Mouse (Mus musculus) layer of hippocampus, postnatal 10 days (tissue): ENCODE measurements around the gene Rpl34. TPM values are rescaled to one million over a fixed set of nuclear protein-coding genes. Genes with fewer than 3 reads are reported as not detected.

Experiments used
- DNase-seq, 2 experiments: peaks; one replicate each; pipeline ENCODE4 v3.0.0; 2021; ENCODE audit warnings: low spot score in 2 of 2
- total RNA-seq, 2 experiments: library from RNA; stranded (reverse); gene quantifications; 2 replicates each; pipeline ENCODE4 v1.2.3; 2021

The Rpl34 gene
- total RNA-seq, 2 experiments from 2014 or later = 355 to 393 TPM

DNA sequence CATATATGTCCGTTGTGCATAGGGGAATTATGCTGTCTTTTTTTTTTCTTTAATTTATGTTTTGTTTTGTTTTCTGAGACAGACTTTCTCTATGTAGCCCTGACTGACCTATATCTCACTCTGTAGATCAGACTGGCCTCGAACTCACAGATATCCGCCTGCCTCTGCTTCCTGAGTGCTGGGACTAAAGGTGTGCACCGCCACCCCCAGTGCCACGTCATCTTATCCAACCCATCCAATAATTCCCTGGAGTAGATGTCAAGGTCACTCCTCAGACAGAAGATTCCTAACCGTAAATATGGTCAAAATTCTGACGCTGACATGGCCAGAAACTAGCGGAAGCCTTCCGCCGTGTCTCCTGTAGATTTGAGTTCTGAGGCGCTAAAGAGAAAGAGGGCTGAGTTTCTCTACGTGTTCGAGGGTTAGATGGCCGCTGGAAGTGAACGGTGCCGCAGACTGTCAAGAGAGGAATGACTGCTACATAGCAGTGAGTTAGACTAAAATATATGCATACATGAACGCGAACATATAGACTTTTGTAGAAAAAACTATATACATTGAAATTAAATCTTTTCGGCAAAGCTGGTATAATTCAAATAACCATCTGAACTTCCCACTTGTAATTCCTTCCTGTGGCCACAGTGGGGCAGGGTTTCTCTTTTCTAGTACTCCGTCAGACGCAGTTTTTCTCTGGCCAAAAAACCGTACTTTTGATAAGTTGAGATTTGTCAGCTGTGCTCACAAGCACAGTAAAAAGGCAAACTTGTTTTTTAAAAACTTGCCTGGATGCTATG lies 15.2 kb downstream of the Rpl34 start:
- DNase-seq = peak; percentile 74 to 83

DNA sequence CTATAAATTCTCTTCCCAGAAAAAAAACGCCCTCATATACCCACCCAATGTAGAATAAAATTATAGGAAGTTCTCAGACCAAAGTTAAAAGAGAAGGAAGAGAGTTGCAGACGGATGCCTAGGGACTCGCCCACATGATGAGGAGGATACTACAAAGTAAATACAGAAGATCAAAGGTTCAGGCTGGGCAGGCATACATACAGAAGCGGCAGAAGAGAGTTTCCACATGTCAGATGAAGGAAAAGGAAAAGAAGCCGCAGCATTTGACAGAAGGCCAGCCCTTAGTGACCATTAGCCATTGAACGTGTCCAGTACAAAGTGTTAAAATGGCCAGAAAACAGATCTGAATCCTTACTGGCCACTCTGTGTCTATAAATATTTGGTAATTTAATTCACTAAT lies 17.3 kb downstream of the Rpl34 start:
- DNase-seq = no peak

DNA sequence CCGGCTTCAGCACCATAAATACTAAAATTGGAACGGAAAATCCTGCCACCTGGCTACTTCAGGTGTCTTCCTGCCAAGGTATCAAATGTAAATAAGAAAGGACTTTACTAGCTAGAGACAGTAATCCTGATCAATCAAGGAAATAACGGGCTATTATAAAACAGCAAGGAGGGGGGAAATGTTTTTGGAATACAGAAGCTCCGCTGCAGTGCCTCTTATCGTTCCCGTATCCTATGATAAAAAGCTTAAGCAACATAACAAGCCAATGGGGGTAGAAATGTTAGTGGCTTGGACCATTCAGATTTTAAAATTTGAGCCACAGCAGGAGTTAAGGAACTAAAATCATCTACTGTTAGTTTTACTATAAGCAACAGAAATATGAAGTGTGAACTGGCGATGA lies 20.1 kb downstream of the Rpl34 start:
- no peak for DNase-seq

GRCm38 (mm10) chr3:130708967-130709924 lies 21.0 kb downstream of the Rpl34 start, which contains the start of gene Ostc:
Ostc (minus strand) TSS chr3:130709444.
- DNase-seq = peak; percentile 92 to 94

DNA sequence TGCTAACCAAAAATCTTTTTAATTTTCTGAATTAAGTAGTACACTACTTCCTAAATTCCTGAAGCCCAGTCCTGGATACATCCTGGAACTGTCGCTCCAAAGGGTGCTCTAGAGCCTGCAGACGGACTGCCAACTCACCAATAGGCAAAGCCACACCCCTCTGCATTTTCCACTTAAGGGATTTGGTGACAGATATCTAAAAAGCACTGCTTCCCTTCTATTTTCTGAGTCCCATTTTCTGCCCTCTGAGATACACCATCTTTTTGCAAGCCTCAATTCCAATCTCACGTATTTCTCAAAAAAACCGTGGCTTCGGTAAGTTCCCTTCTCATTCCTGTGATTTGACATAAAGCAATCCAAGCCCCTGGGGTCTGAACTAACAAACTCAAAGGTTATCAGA lies 21.7 kb downstream of the Rpl34 start:
- no peak for DNase-seq

GRCm38 (mm10) chr3:130702289-130702688 lies 27.9 kb downstream of the Rpl34 start:
- no peak for DNase-seq

- DNase-seq = no peak
Observed at GRCm38 (mm10) chr3:130697622-130698021, 32.6 kb downstream of the Rpl34 start.

DNA sequence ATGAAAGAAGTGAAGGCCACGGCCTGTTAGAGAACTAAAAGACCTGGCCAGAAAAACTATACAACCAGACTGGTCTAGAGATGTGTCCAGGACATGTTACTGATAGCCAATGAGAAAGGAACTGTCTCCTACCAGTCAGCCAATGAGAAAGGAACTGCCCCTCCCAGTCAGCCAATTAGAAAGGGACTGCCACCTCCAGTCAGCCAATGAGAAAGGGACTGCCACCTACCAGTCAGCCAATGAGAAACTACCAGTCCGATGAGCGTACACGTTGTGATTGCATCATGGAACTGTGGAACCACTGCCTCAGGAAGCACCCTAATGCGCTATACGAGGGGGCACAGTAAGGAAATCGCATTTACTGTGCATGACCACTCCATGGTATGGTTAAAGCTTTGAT lies 35.5 kb downstream of the Rpl34 start:
- no peak for DNase-seq

DNA sequence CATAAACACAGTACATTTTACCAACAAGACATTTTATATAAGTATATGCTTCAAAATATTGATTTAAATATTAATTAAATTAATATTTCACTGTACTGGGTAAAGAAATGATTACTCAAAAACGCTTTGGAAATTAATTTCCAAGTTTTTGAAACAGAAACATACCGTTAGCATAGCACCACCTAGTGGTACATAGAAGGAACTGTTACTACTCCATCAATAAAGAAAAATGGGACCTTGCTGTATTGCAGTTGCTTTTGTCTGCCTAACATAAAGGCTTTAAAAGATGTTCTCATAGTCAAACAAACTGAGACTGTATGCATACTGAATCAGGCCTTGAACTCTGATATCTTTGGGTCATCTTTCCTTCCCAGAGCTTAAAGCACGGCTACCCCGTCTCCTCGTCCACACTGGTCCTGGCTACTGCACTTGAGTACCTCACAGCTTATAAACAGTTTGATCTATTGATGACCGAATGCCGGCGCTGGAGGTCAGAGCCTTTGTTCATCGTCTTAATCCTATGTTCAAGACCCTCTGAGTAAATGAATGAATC lies 36.1 kb downstream of the Rpl34 start:
- no peak for DNase-seq

DNA sequence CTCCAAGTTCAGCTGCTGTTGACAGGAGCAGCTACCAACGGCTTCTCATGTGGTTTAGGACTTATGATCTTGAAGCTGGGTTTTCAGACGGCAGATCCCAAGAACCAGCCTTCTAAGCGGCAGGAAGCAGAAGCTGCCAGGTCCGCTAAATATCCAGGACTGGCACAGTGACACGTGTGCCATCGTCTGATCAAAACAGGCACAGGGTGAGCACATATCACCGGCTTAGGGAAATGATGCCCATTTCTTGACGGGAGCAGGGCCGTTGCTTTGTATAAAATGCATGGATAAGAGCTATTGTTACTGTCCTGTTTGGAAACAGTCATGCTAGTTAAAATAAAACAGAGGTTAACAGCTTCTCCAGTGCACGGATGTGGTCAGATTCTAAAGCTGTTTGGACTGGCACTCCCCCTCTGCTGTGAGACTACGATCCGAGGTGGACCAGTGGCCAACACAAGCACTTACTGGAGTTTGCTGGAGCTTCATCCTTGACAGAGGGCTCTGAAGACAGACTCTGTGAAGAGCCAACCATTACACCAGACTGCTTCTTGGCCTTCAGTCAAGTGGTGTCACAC lies 38.5 kb downstream of the Rpl34 start:
- no peak for DNase-seq

DNA sequence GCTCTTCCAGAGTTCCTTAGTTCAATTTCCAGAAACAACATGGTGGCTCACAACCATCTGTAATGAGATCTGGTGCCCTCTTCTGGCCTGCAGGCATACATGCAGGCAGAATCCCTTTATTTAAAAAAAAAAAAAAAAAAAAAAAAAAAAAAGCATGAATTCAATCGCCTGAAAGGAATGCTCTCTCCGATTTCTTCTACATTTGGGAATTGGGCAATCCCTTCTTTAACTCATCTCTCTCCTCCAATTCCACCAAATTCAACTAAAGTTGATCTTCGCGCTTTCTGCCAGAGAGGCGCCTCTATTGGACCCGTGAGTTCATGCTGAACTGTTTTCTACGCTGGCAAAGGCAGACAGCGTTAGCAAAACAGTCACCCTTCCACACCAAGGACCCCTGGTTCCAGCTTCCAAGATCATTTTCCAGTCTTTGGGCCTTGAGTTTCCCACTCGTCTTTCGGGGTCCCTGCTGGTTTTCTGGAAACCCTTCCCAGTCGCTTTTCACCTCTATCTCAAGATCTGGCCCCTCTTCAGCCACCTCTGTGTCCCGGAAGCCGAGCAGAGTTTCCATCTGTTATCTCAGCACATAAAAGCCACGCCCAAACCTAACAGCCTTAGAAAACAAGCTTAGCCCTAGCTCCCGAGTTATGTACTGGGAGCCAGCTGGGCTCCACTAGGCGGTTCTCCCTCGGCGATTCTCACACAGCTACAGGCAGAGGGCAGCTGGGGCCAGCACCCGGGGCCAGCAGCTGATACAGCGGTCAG lies 39.2 kb downstream of the Rpl34 start:
- DNase-seq = no peak

- DNase-seq = peak; percentile 93 to 94
Observed at GRCm38 (mm10) chr3:130689630-130690029, 40.6 kb downstream of the Rpl34 start.

DNA sequence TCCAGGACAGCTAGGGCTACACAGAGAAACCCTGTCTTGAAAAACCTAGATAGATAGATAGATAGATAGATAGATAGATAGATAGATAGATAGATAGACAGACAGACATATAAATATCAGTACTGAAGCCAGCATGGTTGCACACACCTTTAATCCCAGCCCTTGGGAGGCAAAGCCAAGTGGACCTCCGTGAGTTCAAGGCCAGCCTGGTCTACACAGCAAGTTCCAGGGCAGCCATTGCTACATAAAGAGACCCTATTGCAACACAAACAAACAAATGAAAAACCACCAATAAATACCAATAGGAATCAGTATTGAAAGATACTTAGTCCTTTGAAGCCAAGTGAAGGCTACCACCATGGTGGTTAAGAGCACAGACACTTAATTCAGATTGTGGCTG lies 43.1 kb downstream of the Rpl34 start:
- no peak for DNase-seq

GRCm38 (mm10) chr3:130685014-130685366 lies 45.2 kb downstream of the Rpl34 start:
- no peak for DNase-seq

DNA sequence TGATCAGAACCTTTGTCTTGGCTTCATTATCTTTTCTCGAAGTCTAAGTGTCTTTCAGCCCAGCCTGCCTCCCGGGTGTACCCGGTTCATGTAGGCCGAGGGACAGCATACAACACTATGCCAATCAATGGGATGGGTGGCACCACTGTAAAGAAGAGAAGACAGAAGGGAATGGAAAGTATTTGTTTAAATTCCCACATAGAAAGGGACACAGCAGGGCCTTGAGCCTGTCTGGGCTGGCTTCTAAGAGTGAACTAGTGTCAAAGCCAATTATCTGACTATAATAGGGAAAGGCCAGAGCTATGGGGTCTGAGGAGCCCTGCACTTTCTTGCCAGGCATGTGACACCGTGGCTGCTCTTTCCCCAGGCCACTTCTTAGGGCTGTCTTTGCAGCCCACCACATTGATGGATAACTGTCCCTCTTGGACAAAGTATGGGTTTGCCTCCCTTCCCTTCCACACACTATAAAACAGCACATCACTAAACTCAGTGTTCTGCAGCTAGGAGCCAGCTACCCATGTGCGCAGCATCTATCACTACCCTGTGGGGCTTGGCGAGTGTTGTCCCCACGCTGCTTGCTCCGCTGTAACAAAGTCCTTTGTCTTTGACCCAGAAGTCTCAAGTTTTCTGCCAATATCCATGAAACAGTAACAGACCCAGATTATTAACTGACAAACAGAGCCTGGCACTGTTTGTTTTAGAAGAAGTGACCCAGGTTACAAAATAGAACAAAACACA lies 45.8 kb downstream of the Rpl34 start:
- DNase-seq = no peak

DNA sequence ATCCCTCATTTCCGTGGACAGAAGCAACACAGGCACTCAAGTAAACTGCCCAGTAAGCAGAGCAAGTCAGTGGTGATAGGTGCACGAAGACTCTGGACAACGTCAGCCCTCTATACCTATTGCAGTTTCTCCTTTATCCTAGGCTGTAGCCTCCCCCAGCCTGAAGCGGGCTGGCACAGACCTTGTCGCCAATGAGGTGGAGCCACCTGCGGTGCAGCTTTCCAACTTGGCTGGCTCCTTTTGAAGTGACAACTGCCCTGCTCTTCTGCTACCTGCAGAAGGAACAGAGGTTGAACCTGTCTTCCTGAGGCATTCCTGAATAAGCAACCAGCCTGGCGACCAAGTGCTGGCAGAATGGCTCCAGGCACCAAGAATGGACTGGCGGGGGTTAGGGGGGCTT lies 46.4 kb downstream of the Rpl34 start:
- no peak for DNase-seq

DNA sequence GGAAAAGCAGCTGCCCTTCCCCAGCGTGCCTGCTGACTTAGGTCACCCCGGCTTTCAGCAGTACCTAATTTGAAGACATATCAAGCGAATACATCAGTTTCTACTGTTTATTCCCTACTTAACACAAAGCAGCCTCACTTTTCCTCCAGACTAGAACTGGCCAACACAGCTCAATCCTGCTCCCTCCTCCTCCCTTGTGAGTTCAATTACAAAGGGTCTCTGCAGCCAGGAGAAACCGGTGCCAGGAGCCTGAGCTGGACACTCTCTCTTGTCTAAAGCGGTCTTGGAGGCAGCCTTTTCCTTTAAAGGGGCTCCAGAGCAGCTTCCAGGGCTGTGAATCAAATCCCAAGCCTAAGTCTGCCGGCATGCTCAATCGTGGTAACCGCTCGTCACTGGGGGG lies 48.0 kb downstream of the Rpl34 start:
- DNase-seq = no peak

GRCm38 (mm10) chr3:130681226-130681625 lies 49.0 kb downstream of the Rpl34 start:
- no peak for DNase-seq

GRCm38 (mm10) chr3:130677671-130678460 lies 52.3 kb downstream of the Rpl34 start:
- peak in 1 of 2 experiments; percentile 4 for DNase-seq
